Mouse (Mus musculus) olfactory bulb, adult 2 months (tissue): Measurements from ENCODE around the gene Nars2.

Source experiments
- CTCF ChIP-seq: fragments of 200-500 bp; IDR thresholded peaks from 2 replicates; pipeline ENCODE4 v1.5.1; 2012; ENCODE audit warnings: low read depth, mild to moderate bottlenecking, low read length, moderate library complexity; ENCODE audit not compliant: insufficient read depth
- POLR2A ChIP-seq: fragments of 200-500 bp; IDR thresholded peaks from 2 replicates; pipeline ENCODE4 v1.6.1; 2012; ENCODE audit warnings: mild to moderate bottlenecking, low read depth, low read length, moderate library complexity; ENCODE audit not compliant: insufficient read depth

DNA sequence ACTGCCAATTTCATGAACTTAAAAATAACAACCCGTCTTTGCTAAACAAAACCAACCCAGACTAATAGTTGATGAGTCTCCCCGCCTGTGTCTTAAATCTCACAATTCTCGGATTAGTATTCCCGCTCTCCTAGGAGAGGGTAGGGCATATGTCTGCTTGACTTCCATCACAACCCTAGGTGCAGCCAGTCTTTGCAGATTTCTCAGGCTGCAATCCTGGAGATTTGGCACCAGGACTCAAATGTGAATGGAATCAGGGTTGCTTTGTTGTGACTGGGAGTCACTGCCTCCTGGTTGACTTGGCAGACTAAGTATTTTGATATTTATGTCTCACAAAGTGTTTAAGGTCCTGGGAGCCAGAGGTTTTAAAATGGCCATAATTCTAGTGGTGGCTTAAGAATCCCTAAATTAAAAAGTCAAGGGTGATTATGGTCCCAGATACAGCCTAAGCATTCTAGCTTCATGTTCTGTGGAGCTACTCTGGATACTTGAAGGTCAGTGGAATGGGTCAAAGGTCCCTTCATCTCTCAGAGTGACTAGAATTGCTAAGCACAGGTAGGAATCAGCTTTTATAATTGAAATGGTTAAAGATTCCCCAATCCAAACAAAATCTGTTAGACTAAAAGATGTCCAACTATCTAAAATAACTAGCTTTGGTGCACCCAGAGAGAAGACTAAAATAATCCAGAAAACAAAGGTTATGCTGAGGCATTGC lies 128.5 kb downstream of the Nars2 start:
- TF ChIP-seq POLR2A (no peak), CTCF (no peak)
